ENCODE assay signal across 31 mouse cellular contexts in the genomic region with DNA sequence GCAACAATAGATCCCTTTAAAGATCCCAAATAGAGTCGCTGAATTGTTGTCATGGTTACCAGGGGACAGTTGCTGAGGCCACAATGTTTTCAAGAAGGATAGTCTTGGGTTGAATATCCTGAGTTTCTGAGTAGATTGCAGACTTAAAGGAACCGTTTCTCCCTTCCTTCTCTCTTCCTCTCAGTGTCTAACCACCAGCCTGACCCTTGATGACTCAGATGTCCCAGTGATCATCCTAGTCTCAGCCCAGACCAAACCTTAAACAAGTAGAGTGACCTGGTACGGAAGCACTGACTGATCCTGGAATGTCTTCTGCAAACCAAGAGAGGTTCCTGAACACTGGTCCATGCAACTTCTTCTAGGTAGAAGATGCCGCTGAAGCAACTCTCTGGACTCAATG. TPM values are rescaled to one million over a fixed set of nuclear protein-coding genes. Genes with fewer than 3 reads are reported as not detected.
DNase-seq lines count a peak whose midpoint lies in the region; ATAC-seq lines count a peak whose summit lies in the region.
"Had no signal": no experiment of that assay in that cellular context is flagged by ENCODE, and none has a peak within 500 bp of the region (broad histone marks: within the 10 kb centered on the region; RNA-seq: fewer than 3 reads in every experiment).

No protein-coding gene starts in this region.

- no peaks in the 10 kb centered on the region for H3K9me3 ChIP-seq in liver, embryonic 13.5 days (replicated peaks)
- no peaks in the 10 kb centered on the region for H3K9me3 ChIP-seq in liver, embryonic 11.5 days (ENCODE audit: control insufficient read depth, low read length)
- no peaks in the 10 kb centered on the region for H3K9me3 ChIP-seq in hindbrain, embryonic 14.5 days (ENCODE audit: control insufficient read depth, low read length)
- H3K9me3 ChIP-seq: embryonic facial prominence, embryonic 12.5 days; embryonic facial prominence, embryonic 15.5 days; forebrain, embryonic 12.5 days; forebrain, embryonic 15.5 days; G1E; heart, embryonic 12.5 days; heart, embryonic 15.5 days; hindbrain, embryonic 10.5 days; hindbrain, embryonic 13.5 days had no signal

- H3K79me2 ChIP-seq in macrophage (ENCODE audit: inconsistent target) = peaks cover 22% of the 10 kb centered on the region

- peaks cover 9% of the 10 kb centered on the region for H3K36me3 ChIP-seq in liver, embryonic 13.5 days
- no peaks in the 10 kb centered on the region for H3K36me3 ChIP-seq in liver, embryonic 11.5 days (ENCODE audit: control insufficient read depth, insufficient read depth, low read length)
- H3K36me3 ChIP-seq in macrophage (ENCODE audit: inconsistent target) = no peaks in the 10 kb centered on the region
- H3K36me3 ChIP-seq in hindbrain, embryonic 14.5 days (replicated peaks; ENCODE audit: control insufficient read depth, insufficient read depth) = no peaks in the 10 kb centered on the region
- H3K36me3 ChIP-seq: embryonic facial prominence, embryonic 12.5 days; embryonic facial prominence, embryonic 15.5 days; forebrain, embryonic 12.5 days; forebrain, embryonic 15.5 days; heart, embryonic 12.5 days; heart, embryonic 15.5 days; hindbrain, embryonic 10.5 days; hindbrain, embryonic 13.5 days had no signal

- H3K4me3 ChIP-seq in liver, embryonic 13.5 days (replicated peaks) = no peak overlapping the region
- no peak overlapping the region for H3K4me3 ChIP-seq in liver, embryonic 11.5 days (ENCODE audit: low read depth, low read length)
- no peak overlapping the region for H3K4me3 ChIP-seq in macrophage (ENCODE audit: inconsistent target)
- H3K4me3 ChIP-seq in hindbrain, embryonic 14.5 days (replicated peaks; ENCODE audit: low read length) = no peak overlapping the region
- H3K4me3 ChIP-seq: embryonic facial prominence, embryonic 12.5 days; embryonic facial prominence, embryonic 15.5 days; erythroblast, embryonic 14.5 days; forebrain, embryonic 12.5 days; forebrain, embryonic 15.5 days; heart, embryonic 12.5 days; heart, embryonic 15.5 days; hindbrain, embryonic 10.5 days; hindbrain, embryonic 13.5 days had no signal

- H3K9ac ChIP-seq in liver, embryonic 13.5 days = no peak overlapping the region
- H3K9ac ChIP-seq in liver, embryonic 11.5 days (ENCODE audit: low read depth, low read length) = no peak overlapping the region
- no peak overlapping the region for H3K9ac ChIP-seq in hindbrain, embryonic 14.5 days
- H3K9ac ChIP-seq: embryonic facial prominence, embryonic 12.5 days; embryonic facial prominence, embryonic 15.5 days; forebrain, embryonic 12.5 days; forebrain, embryonic 15.5 days; heart, embryonic 12.5 days; heart, embryonic 15.5 days; hindbrain, embryonic 13.5 days had no signal

- WGBS in liver, embryonic 13.5 days (ENCODE audit: insufficient replicate concordance) = 64% methylated on average over 4 of the region's 4 CpGs
- 63% methylated on average over 4 of the region's 4 CpGs for WGBS in liver, embryonic 11.5 days
- WGBS in macrophage (ENCODE audit: missing documents) = 69% methylated on average over 4 of the region's 4 CpGs
- WGBS in hindbrain, embryonic 14.5 days = 61% methylated on average over 4 of the region's 4 CpGs

- H3K27me3 ChIP-seq in liver, embryonic 13.5 days = no peaks in the 10 kb centered on the region
- no peaks in the 10 kb centered on the region for H3K27me3 ChIP-seq in liver, embryonic 11.5 days (replicated peaks; ENCODE audit: control insufficient read depth, insufficient read depth, low read length)
- H3K27me3 ChIP-seq in hindbrain, embryonic 14.5 days (ENCODE audit: control insufficient read depth, insufficient read depth, low read length) = no peaks in the 10 kb centered on the region
- H3K27me3 ChIP-seq: embryonic facial prominence, embryonic 12.5 days; embryonic facial prominence, embryonic 15.5 days; forebrain, embryonic 12.5 days; forebrain, embryonic 15.5 days; heart, embryonic 12.5 days; heart, embryonic 15.5 days had no signal

- H3K27ac ChIP-seq in liver, embryonic 13.5 days = peak overlapping the region; percentile 51
- no peak overlapping the region for H3K27ac ChIP-seq in liver, embryonic 11.5 days (ENCODE audit: low read depth, low read length)
- 0 out of 2 replicates have a peak overlapping the region, but pooled peaks have one; percentile 10 for H3K27ac ChIP-seq in macrophage
- H3K27ac ChIP-seq in hindbrain, embryonic 14.5 days = no peak overlapping the region
- H3K27ac ChIP-seq: embryonic facial prominence, embryonic 12.5 days; embryonic facial prominence, embryonic 15.5 days; forebrain, embryonic 12.5 days; forebrain, embryonic 15.5 days; heart, embryonic 15.5 days; hindbrain, embryonic 10.5 days; hindbrain, embryonic 13.5 days; hindbrain, postnatal 0 days had no signal

- ATAC-seq in liver, embryonic 13.5 days (ENCODE audit: low read depth) = no peak
- ATAC-seq in liver, embryonic 11.5 days (replicated peaks; ENCODE audit: low FRiP score) = no peak
- ATAC-seq in hindbrain, embryonic 14.5 days (ENCODE audit: low FRiP score) = no peak
- ATAC-seq: activated CD4-positive, CD25-positive, alpha-beta regulatory T cell, adult 4 months; forebrain, embryonic 15.5 days; hindbrain, postnatal 0 days; inflammation-experienced regulatory T-cells, adult 6 months; intestine, embryonic 16.5 days had no signal

- H3K4me1 ChIP-seq in liver, embryonic 13.5 days (replicated peaks) = peaks cover 56% of the 10 kb centered on the region
- peaks cover 12% of the 10 kb centered on the region; the same call in 1 of the 2 replicates for H3K4me1 ChIP-seq in liver, embryonic 11.5 days (replicated peaks; ENCODE audit: control insufficient read depth, insufficient read depth, low read length)
- peaks cover 10% of the 10 kb centered on the region; the same call in 1 of the 2 replicates for H3K4me1 ChIP-seq in hindbrain, embryonic 14.5 days (replicated peaks; ENCODE audit: control insufficient read depth, insufficient read depth, low read length)

- no peak overlapping the region for H3K4me2 ChIP-seq in liver, embryonic 13.5 days
- H3K4me2 ChIP-seq in liver, embryonic 11.5 days = no peak overlapping the region
- H3K4me2 ChIP-seq in hindbrain, embryonic 14.5 days (replicated peaks) = no peak overlapping the region
- H3K4me2 ChIP-seq: embryonic facial prominence, embryonic 12.5 days; embryonic facial prominence, embryonic 15.5 days; forebrain, embryonic 12.5 days; forebrain, embryonic 15.5 days; heart, embryonic 12.5 days; heart, embryonic 15.5 days; hindbrain, embryonic 13.5 days had no signal

- DNase-seq in liver, embryonic 13.5 days = no peak
- no peak for DNase-seq in liver, embryonic 11.5 days (ENCODE audit: low spot score)
- peak; percentile 21 for DNase-seq in R1 (ENCODE audit: low read depth, low spot score)
- no peak for DNase-seq in hindbrain, embryonic 14.5 days (ENCODE audit: low spot score)
- DNase-seq in c-Kit-positive CD71-positive TER-119-positive erythroid progenitor cells, embryonic 14.5 days (ENCODE audit: low spot score) = no peak
- no peak for DNase-seq in urinary bladder, postnatal 25 days (ENCODE audit: low spot score)
- DNase-seq: adrenal gland, adult 8-10 months; adrenal gland, postnatal 25 days; cerebellum, adult 11 months; cerebellum, adult 2 months; cerebellum, adult 9-11 months; cerebellum, postnatal 25 days; gastrocnemius, postnatal 10 days; heart, adult 18-20 months; heart, postnatal 10 days; heart, postnatal 36 days had no signal

RNA-seq across cellular contexts. Expression of a gene that starts 4.0 kb away (rescaled TPM):
- polyA plus RNA-seq in liver, embryonic 13.5 days (2015; fragmentation: Nextera tagmentation; extraction: Ambion mirVana) = 14.3 and 21.6 TPM in 2 replicates
- 14.4 and 15.8 TPM in 2 replicates for polyA plus RNA-seq in liver, embryonic 11.5 days (2014; fragmentation: Nextera tagmentation; extraction: Ambion mirVana)
- 100 to 1,000 TPM; 226 to 637 (median 363) TPM for total RNA-seq in macrophage (2018; cell fraction: chromatin; rRNA removed)
- 100 to 1,000 TPM in 22 of 26 experiments, 10 to 100 TPM in 4; 88.7 to 350 (median 158) TPM for total RNA-seq in macrophage (2018; cell fraction: cytosol; rRNA removed)
- 100 to 1,000 TPM; 168 to 626 (median 424) TPM for total RNA-seq in macrophage (2018; cell fraction: nucleus; rRNA removed)
- polyA plus RNA-seq in macrophage (2018) = 64.0 to 87.9 TPM (median 68.8 TPM) in 3 replicates
- polyA plus RNA-seq in hindbrain, embryonic 14.5 days (2014; fragmentation: Nextera tagmentation; extraction: Ambion mirVana) = 37.6 and 40.9 TPM in 2 replicates

Comparison
In these comparisons a context has a peak if more than half of its experiments do, and no peak if none do; other contexts are left out.
1. H3K27ac ChIP-seq: peak in liver, embryonic 13.5 days (single experiment) and macrophage (single experiment); none in liver, embryonic 11.5 days (single experiment) and hindbrain, embryonic 14.5 days (single experiment).